Mouse (Mus musculus): ENCODE measurements around the gene Wipf1.

Wipf1 gene

DNA sequence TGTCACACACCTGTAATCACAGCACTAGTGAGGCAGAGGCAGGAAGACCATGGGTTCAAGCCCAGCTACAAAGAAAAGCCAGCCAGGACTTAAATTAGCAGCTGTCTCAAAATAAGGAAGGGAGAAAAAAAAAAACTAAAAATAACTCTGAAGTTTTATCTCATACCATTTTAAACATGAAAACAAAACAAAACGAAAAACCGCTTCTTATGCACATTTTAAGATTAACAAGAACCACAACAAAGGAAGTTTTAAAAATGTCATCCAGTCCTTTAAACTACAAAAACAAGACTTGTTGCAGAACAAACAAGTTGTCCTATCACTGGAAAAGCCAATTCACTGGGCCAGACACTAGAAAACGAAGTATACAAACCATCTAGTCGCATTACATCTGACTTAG lies 144.4 kb downstream of the Wipf1 start:
- DNase-seq (ENCODE audit: low spot score) = no peak

DNA sequence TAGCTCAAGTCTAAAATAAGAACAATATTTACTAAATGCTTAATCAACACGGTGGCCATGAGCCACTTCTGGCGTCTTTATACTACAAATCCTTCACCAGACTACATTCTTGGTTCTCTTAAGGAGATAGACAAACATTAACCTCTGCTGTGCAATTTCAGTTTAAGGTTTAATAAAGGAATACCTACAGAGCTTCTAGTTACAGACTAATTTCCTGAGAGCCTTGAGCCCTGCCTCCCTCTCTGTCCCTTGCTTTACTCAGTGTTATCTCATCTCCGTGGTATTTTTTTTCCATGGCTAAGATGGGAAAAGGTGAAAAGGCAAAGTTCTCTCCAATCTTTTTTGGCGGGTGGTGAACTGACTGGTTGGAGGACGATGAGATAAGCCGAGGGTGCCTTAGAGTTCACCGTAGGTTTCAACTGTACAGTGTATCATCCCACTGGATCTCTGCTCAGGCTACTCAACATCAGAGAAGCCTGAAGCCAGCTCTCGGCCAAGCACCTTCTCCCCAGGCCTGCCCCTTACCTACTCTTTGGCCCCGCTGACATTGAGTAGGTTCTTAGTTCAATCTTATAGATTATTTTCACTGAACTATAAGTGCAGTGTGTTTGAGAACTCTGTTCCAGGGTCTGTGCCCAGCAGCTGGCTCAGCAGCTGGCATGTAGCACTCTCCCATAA lies 149.1 kb downstream of the Wipf1 start:
- DNase-seq (ENCODE audit: low spot score) = peak; percentile 59

DNA sequence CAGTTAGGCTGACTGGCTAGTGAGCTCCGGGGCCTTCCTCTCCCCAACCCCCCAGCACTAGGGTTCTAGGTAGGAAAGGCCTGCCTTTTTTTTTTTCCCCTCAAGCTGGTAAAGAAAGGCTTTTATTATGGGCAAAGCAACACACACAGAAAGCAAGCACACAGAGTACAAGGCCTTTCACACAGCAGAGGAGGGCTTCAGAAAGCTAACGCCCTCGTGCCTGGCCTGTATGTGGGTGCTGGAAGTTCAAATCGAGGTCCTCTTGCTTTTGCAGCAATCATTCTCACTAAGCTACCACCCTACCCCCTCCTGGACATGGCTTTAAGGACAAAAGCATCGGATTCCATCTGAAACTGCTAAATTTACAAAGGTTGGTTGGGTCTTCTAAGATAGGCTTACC lies 149.9 kb downstream of the Wipf1 start:
- DNase-seq (ENCODE audit: low spot score) = no peak

Measured in yolk sac, embryonic 10.5 days (tissue).